Mouse (Mus musculus) lung, postnatal 25 days (tissue): ENCODE data around the gene Foxp1.

ENCODE experiments used
- DNase-seq: peaks from one replicate; pipeline ENCODE4 v3.0.0; 2022; ENCODE audit warnings: low spot score

The Foxp1 gene

DNA sequence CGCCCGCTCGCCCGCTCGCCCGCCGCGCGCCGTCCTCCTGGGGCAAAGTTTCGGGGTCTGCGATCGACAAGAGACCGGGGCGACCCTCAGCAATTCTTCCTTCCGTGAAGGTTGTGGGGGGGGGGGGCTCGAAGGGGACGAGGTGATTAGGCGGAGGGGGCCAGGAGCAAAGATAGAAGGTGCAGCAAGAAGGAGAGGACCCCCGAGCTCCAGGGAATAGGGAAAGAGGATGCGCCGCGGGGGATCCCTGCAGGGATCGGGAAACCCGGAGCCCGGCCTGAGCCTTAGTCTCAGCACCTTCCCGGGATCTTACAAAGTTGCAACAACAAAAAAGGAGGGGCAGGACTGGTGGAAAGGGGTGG is 1.9 kb downstream of the Foxp1 start:
- no peak for DNase-seq

- DNase-seq, result peak; percentile 24
Measured at GRCm38 (mm10) chr6:99519806-99520675, 2.5 kb downstream of the Foxp1 start.

GRCm38 (mm10) chr6:99519052-99519451 is 3.5 kb downstream of the Foxp1 start:
- DNase-seq, result no peak

DNA sequence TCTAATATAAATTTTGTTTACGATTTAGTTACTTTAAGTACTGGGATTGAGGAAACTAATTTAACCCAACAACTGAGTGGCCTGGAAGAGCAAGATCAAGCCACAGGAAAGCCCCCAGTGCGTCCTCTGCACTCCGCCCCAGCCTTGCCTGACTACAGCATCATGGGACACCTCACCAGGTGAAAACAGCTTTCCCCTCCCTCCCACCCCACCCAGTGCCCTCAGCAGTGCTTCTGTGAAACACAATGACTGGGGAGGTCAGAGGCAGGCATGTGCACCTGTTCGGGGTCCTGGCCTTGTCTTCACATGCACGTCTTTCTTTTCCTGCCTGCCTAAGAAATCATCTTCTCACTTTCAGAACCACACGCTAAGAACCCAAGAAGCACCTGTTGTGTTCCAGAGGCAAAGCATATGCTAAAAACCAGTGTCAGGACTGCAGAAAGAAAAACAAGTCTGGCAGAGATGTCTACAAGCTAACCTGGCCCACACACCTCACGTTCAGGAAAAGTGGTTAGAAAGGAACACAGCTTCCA is 6.8 kb downstream of the Foxp1 start:
- no peak for DNase-seq

DNA sequence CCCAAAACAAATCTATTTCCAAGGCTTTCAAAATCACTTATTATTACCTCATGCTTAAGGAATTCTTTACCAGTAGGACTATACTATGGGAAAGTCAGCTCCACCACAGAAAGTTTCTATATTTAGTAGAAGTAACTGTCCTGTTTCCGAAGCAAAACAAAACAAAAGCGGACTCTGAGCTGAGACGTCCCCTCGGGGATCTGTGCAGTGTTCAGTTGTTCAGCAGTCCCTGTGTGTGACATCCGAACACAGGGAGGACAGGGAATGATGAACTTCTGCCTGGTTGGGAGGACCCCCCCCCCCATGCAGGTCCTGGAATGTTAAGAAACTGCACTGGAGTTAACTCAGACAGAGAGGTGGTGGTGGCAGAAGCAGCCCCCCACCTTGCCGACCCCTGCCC is 10.7 kb downstream of the Foxp1 start:
- DNase-seq, result no peak

DNA sequence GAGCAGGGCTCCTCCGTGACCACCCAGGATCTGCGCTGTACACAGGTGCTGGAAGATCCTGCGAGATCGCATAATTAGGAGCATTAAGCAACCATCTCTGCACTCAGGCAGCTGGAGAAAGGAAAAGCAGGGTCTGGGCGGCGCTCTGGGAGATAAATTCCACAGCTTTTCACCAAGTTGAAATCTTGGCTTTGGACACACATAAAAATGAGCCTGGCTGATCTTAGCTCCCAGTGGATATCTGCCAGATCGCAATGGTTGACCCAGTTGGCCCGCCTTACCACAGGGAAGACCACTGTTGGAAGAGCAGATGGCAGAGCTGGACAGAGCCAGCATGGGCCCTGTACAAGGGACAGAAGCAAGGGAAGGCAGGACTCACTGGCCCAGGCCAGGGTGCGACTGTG is 13.3 kb downstream of the Foxp1 start:
- no peak for DNase-seq

DNA sequence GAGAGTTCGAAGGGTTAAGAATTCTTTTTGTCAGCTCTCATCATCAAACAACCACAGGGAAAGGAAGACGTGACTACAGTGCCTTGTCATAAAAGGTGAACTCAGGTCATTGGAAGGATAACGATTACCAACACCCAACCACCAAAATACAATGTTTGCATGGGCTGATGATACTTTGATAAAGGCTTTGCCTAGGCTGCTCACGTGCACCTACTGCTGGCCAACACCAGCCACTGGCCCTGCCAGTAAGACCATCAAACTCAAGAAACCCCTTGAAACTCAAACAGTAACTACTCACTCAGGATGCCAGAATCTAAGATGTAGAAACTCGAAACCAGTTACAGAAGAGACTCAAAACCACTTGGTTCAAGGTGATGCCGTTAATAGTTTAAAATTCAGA is 15.7 kb downstream of the Foxp1 start:
- no peak for DNase-seq

GRCm38 (mm10) chr6:99503741-99504140 is 18.8 kb downstream of the Foxp1 start:
- no peak for DNase-seq

DNA sequence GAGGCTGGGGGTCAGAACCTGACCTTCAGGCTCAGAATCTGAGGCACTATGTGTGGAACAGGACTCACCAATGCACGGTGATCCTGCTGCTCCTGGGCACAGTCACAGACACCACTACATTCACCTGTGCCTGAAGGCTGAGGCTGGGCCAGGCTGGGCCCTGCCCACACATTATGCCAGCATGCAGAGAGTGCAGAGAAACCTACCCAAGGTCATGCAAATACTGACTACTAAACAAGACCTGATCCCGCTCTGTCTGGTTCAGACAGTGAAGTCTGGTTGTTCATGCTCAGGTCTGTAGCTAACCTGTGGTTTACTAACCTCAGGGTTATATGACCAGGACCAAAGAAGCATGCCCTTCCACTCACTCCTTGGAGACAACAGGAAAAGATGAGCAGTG is 19.8 kb downstream of the Foxp1 start:
- DNase-seq, result no peak

DNA sequence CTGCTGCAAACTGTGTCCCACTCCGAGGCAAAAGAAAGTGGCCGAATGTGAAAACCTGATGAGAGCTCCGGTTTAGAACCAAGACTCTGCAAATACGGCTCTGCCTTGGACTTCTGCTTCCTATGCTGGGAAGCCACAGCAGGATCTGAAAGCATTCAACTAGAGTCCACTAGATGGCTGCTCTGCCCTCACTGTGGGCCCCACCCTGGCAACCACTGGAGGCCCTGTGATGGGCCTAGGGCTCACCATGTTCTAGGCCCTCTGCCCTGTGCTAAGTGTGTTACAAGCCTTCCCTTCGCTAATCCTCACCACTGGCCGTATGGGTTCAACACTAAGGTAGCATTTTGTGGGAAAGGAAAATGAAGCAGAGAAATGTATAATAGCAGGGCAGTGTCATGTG is 20.2 kb downstream of the Foxp1 start:
- DNase-seq, result no peak

DNA sequence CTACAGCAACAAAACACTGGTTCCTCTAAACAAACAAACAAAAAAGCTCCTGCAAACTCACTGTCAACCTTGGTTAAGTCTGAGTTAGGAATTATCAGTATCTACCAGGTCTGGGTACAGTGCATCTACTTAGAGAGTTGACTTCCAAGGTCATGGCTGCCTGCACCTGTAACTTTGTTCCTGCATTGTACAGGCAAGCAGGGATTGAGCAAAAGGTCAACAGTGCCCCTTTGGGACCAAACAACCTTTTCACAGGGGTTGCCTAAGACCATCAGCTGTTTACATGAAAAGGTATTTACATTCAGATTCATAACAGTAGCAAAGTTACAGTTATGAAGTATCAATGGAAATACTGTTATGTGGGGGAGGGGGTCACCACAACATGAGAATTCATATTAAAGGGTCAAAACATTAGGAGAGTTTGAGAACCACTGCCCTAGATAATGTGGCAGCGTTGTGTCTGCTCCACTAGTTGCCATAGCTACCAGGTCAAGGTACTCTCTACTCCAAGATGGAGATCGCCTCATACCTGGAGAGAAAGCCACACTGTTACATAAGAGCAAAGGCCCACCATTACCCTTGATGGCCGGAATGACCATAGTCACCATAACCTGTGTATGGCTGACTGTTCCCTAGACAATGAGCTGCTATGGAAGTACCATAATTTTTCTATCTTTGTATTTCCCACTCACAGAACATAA is 21.8 kb downstream of the Foxp1 start:
- no peak for DNase-seq

GRCm38 (mm10) chr6:99498082-99498481 is 24.4 kb downstream of the Foxp1 start:
- DNase-seq, result no peak

DNA sequence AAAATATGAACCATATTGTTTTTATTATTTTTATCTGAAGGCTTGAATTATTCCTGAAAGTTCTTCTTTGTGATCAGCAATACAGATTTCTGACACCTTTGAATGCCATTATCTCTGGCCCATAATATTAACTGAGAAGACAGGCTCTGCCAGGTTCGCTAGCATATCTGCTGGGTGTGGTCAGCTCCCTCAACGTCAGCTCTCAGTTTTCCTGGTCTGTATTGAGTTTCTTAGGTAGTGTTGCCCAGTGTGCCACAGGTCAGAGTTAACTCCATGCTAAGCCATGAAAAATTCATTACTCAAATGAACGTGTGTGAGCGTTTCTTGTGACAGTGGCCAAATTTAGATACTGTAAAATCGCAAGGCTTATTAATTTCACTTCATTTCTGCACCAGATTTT is 26.4 kb downstream of the Foxp1 start:
- no peak for DNase-seq

GRCm38 (mm10) chr6:99492937-99493336 is 29.6 kb downstream of the Foxp1 start:
- DNase-seq, result no peak

DNA sequence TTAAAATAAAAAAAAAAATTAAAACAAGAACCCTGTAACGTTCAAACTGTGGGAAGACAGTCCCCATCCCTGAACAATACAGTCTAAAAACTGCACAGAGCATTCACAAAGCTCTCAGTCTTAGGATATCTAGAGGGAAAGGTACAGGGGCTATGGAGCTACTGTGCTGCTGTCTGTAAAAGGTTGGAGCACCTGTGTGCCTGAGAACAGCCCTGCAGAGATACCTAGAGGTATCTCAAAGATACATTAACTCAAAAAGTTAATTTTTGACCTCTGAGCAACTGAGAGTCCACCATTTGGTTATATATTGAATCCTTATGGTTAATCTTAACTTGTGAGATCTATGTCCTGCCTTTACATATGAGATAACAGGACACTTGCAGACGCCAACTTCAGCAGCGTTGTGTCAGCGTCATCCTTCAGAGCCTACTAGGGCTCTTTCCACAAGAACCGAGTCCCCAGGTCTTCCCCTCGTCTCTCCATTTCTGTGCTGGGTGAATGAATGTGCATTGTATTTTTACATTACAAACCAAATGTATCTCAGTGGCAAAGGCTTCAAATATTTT is 30.5 kb downstream of the Foxp1 start:
- no peak for DNase-seq

GRCm38 (mm10) chr6:99491146-99491545 is 31.4 kb downstream of the Foxp1 start:
- no peak for DNase-seq

DNA sequence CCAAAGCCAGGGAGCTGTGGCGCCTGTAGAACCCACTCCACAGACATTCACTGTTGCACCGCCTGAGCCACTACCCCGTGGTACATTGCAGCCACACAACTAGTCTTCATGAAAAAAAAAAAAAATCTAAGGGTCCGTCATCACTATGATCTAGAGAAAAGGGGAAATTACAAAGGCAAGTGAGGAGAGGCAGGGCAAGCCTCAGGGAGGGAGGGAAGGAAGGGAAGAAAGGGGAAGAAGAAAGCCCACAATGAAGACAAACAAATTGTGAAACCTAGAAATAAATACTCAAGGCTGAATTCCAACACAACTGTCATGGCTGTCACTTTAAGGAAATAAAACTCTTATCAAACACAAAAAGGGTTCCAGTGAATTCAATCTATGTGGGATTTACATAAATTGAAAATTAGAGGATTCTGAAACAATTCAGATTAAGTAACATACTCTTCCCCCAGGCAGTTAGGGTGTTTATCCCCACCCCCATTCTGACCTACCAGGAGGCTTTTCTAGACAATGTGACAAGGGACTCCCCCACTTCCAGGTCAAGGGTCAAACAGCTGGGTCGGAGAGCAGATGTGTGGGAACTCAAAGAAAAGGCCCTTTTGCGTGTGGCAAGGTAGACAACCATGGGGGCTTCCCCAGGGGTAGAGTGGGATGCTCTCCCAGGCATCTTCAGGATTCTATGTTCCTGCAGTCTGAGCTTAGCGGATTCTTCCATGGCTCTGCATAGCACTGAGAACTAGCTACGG is 32.4 kb downstream of the Foxp1 start:
- no peak for DNase-seq

DNA sequence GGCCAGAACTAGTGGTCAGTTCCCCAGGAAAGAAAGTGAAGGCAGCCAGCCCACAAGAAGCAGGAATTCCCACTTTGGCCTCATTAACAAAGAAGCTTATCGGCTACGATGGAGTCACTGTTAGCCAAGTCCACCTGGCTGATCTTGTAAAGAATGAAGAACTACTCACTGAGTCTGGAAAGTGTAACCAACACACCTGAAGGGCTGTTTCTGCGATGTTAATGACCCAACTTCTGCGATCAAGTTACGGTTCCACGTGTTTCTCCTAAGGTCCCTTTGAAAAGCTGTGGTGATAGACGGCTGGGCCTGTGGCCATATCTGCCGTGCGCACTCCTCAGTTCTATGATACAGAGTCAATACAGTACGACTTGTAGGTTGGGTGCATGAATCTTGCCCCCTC is 33.1 kb downstream of the Foxp1 start:
- DNase-seq, result peak; percentile 43

DNA sequence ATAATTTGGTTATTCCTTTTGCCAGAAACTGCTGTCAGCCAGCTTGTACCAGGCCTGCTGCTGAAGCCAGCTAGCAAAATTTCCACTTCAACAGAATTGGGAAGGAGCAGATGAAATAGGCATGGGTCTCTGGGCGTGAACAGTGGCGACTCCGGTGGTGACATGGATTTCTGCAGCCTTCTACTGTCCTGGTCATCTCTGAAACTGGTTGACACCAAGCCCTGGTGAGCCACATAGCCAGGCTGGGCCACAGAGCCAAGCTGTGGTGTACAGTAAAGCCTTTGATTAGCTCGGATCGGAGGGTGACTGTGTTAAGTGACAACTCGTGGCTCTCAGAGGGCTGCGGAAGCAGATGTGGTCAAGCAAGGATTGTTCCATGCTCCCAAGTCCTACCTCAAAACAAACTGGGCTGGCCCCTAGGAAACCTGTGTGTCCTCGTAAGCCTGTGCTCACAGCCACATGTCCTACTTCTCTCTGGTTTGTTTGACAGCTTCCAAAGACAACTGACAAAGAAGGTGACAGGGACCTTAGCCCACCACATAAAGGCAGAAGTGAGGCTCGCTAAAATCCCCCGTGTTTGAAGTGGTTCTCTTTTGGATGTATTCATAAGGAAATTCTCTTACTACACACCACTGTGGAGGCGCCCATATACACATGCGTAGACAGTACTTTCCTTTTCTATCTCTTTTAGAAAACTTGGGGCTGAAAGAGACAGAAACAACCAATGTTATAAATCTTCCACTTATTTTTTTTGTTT is 36.5 kb downstream of the Foxp1 start:
- no peak for DNase-seq

DNA sequence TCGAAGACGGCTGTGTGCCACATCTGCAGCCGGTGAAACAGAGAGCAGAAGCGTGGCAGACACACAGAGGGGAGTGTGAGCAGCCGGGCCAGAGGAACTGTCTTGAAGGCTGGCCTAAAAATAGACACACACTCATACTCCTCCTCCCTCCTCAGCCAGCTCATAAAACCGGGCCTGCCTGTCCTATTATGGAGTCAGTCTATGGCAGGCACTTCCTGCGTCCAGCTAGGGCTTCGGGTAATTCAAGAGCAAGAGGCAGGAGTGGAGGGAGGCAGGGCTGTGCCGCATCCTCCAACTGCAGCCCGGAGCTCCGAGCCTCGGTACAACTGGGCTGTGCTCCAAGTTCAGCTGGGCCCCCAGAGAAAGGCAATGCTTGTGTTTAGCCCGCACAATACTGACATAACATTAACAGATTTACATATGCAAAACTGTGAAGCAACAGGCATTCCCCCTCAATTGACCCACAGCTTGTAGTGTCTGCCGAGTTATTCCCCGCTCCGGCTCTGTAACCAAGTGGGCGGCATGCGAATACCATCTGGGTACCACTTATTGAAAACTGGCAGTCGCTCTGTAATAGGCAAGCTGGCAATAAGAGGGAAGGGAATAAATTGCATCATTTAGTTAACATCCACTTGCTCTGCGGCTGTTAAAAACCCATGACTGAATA is 37.2 kb downstream of the Foxp1 start:
- peak; percentile 72 for DNase-seq

DNA sequence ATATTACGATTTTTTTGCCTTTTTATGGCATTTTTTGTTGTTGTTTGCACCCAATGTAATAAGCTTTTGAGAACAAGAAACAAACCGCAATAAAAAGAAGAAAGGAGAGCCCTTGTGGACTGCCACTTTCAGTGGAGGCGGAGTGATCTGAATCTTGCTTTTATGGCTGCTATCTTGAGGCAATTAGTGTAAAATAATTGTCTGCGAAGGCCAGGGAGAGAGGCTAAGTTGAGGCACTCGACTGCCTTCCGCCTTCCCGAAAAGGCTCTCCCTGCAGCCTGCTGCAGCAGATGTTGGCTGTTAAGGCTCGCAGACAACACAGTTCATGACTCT is 37.7 kb downstream of the Foxp1 start:
- no peak for DNase-seq
